Mouse (Mus musculus): ENCODE results near the gene Diaph2. TPM values are rescaled to one million over a fixed set of nuclear protein-coding genes. Genes with fewer than 3 reads are reported as not detected.

The Diaph2 gene
- polyA plus RNA-seq, 1 experiment from 2014 or later: 4.3 TPM

GRCm38 (mm10) chrX:130265707-130266106 is 516.2 kb downstream of the Diaph2 start:
- Histone ChIP-seq H3K9ac (ENCODE audit: low read depth, low read length) (no peak overlapping the region), H3K36me3 (ENCODE audit: control insufficient read depth, insufficient read depth, low read length) (no peaks in the 10 kb centered on the region), H3K4me2 (no peak overlapping the region), H3K27me3 (ENCODE audit: control insufficient read depth, insufficient read depth, low read length) (no peaks in the 10 kb centered on the region), H3K4me1 (ENCODE audit: control insufficient read depth, insufficient read depth, low read length) (no peaks in the 10 kb centered on the region), H3K27ac (ENCODE audit: low read depth, low read length) (no peak overlapping the region), H3K4me3 (ENCODE audit: low read depth, low read length) (no peak overlapping the region), H3K9me3 (replicated peaks; ENCODE audit: control insufficient read depth, low read length) (no peaks in the 10 kb centered on the region)
- ATAC-seq (replicated peaks; ENCODE audit: insufficient number of reproducible peaks, low FRiP score, low TSS enrichment): no peak

GRCm38 (mm10) chrX:130279144-130279543 is 529.6 kb downstream of the Diaph2 start:
- ATAC-seq (replicated peaks; ENCODE audit: insufficient number of reproducible peaks, low FRiP score, low TSS enrichment): no peak
- 80% methylated on average over 4 of the region's 4 CpGs for WGBS (ENCODE audit: insufficient replicate concordance)

GRCm38 (mm10) chrX:130281484-130281883 is 531.9 kb downstream of the Diaph2 start:
- no peak overlapping the region for H3K4me2 ChIP-seq
- H3K27me3 ChIP-seq (ENCODE audit: control insufficient read depth, insufficient read depth, low read length): no peaks in the 10 kb centered on the region
- H3K4me3 ChIP-seq (ENCODE audit: low read depth, low read length): no peak overlapping the region
- no peaks in the 10 kb centered on the region for H3K4me1 ChIP-seq (ENCODE audit: control insufficient read depth, insufficient read depth, low read length)
- no peak for ATAC-seq (replicated peaks; ENCODE audit: insufficient number of reproducible peaks, low FRiP score, low TSS enrichment)
- H3K36me3 ChIP-seq (ENCODE audit: control insufficient read depth, insufficient read depth, low read length): no peaks in the 10 kb centered on the region
- no peak overlapping the region for H3K9ac ChIP-seq (ENCODE audit: low read depth, low read length)
- 71% methylated on average over 2 of the region's 2 CpGs for WGBS (ENCODE audit: insufficient replicate concordance)
- no peaks in the 10 kb centered on the region for H3K9me3 ChIP-seq (replicated peaks; ENCODE audit: control insufficient read depth, low read length)
- H3K27ac ChIP-seq (ENCODE audit: low read depth, low read length): no peak overlapping the region

More at GRCm38 (mm10) chrX:130279144-130279543, 529.6 kb downstream of the Diaph2 start:
- Histone ChIP-seq H3K9me3 (replicated peaks; ENCODE audit: control insufficient read depth, low read length) (no peaks in the 10 kb centered on the region), H3K27ac (ENCODE audit: low read depth, low read length) (no peak overlapping the region), H3K4me2 (no peak overlapping the region), H3K9ac (ENCODE audit: low read depth, low read length) (no peak overlapping the region), H3K4me3 (ENCODE audit: low read depth, low read length) (no peak overlapping the region), H3K4me1 (ENCODE audit: control insufficient read depth, insufficient read depth, low read length) (no peaks in the 10 kb centered on the region), H3K36me3 (ENCODE audit: control insufficient read depth, insufficient read depth, low read length) (no peaks in the 10 kb centered on the region), H3K27me3 (ENCODE audit: control insufficient read depth, insufficient read depth, low read length) (no peaks in the 10 kb centered on the region)

DNA sequence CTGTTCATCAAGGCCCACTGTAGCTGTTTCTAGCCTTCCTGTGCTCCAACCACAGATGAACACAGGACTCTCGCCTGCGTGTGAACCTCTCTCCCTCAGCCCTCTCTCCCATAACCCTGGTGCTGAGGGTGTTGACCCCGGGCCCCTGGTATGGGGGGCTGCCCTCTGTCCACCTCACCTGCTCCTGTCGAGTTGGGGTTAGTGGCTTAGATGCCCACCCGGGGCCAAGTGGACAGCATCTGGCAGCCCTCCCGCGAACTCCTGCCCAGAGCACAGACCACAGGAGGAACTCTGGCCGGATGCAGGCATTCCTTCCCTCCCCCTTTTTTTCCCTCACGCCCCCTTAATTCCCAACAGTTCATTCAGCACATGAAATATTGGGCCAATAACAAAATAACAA is 537.5 kb downstream of the Diaph2 start:
- Histone ChIP-seq H3K27me3 (ENCODE audit: control insufficient read depth, insufficient read depth, low read length) (no peaks in the 10 kb centered on the region), H3K27ac (ENCODE audit: low read depth, low read length) (no peak overlapping the region), H3K9ac (ENCODE audit: low read depth, low read length) (no peak overlapping the region), H3K36me3 (ENCODE audit: control insufficient read depth, insufficient read depth, low read length) (no peaks in the 10 kb centered on the region), H3K4me3 (ENCODE audit: low read depth, low read length) (no peak overlapping the region), H3K9me3 (replicated peaks; ENCODE audit: control insufficient read depth, low read length) (no peaks in the 10 kb centered on the region), H3K4me2 (no peak overlapping the region), H3K4me1 (ENCODE audit: control insufficient read depth, insufficient read depth, low read length) (no peaks in the 10 kb centered on the region)
- 88% methylated on average over 9 of the region's 9 CpGs for WGBS (ENCODE audit: insufficient replicate concordance)
- ATAC-seq (replicated peaks; ENCODE audit: insufficient number of reproducible peaks, low FRiP score, low TSS enrichment): no peak

GRCm38 (mm10) chrX:130289775-130290174 is 540.2 kb downstream of the Diaph2 start:
- H3K4me1 ChIP-seq (ENCODE audit: control insufficient read depth, insufficient read depth, low read length): no peaks in the 10 kb centered on the region
- no peaks in the 10 kb centered on the region for H3K27me3 ChIP-seq (ENCODE audit: control insufficient read depth, insufficient read depth, low read length)
- ATAC-seq (replicated peaks; ENCODE audit: insufficient number of reproducible peaks, low FRiP score, low TSS enrichment): no peak
- no peak overlapping the region for H3K27ac ChIP-seq (ENCODE audit: low read depth, low read length)
- no peaks in the 10 kb centered on the region for H3K36me3 ChIP-seq (ENCODE audit: control insufficient read depth, insufficient read depth, low read length)
- H3K9ac ChIP-seq (ENCODE audit: low read depth, low read length): no peak overlapping the region
- WGBS (ENCODE audit: insufficient replicate concordance): 83% methylated on average over 5 of the region's 5 CpGs
- H3K4me2 ChIP-seq: no peak overlapping the region
- H3K4me3 ChIP-seq (ENCODE audit: low read depth, low read length): no peak overlapping the region
- H3K9me3 ChIP-seq (replicated peaks; ENCODE audit: control insufficient read depth, low read length): no peaks in the 10 kb centered on the region

GRCm38 (mm10) chrX:130350808-130351435 is 601.4 kb downstream of the Diaph2 start:
- H3K27ac ChIP-seq (ENCODE audit: low read depth, low read length): no peak overlapping the region
- no peak overlapping the region for H3K4me2 ChIP-seq
- H3K9me3 ChIP-seq (replicated peaks; ENCODE audit: control insufficient read depth, low read length): no peaks in the 10 kb centered on the region
- no peak overlapping the region for H3K4me3 ChIP-seq (ENCODE audit: low read depth, low read length)
- H3K27me3 ChIP-seq (ENCODE audit: control insufficient read depth, insufficient read depth, low read length): no peaks in the 10 kb centered on the region
- no peaks in the 10 kb centered on the region for H3K36me3 ChIP-seq (ENCODE audit: control insufficient read depth, insufficient read depth, low read length)
- H3K9ac ChIP-seq (ENCODE audit: low read depth, low read length): no peak overlapping the region
- no peak for ATAC-seq (replicated peaks; ENCODE audit: insufficient number of reproducible peaks, low FRiP score, low TSS enrichment)
- H3K4me1 ChIP-seq (ENCODE audit: control insufficient read depth, insufficient read depth, low read length): no peaks in the 10 kb centered on the region

GRCm38 (mm10) chrX:130351480-130351879 is 601.9 kb downstream of the Diaph2 start:
- H3K9me3 ChIP-seq (replicated peaks; ENCODE audit: control insufficient read depth, low read length): no peaks in the 10 kb centered on the region
- WGBS (ENCODE audit: insufficient replicate concordance): 75% methylated on average over 7 of the region's 7 CpGs

GRCm38 (mm10) chrX:130393508-130394145 is 644.1 kb downstream of the Diaph2 start:
- H3K36me3 ChIP-seq (ENCODE audit: control insufficient read depth, insufficient read depth, low read length): no peaks in the 10 kb centered on the region
- no peak for ATAC-seq (replicated peaks; ENCODE audit: insufficient number of reproducible peaks, low FRiP score, low TSS enrichment)
- no peaks in the 10 kb centered on the region for H3K27me3 ChIP-seq (ENCODE audit: control insufficient read depth, insufficient read depth, low read length)
- H3K4me1 ChIP-seq (ENCODE audit: control insufficient read depth, insufficient read depth, low read length): no peaks in the 10 kb centered on the region
- WGBS (ENCODE audit: insufficient replicate concordance): 67% methylated on average over 4 of the region's 4 CpGs
- no peak overlapping the region for H3K9ac ChIP-seq (ENCODE audit: low read depth, low read length)
- H3K4me2 ChIP-seq: no peak overlapping the region
- no peaks in the 10 kb centered on the region for H3K9me3 ChIP-seq (replicated peaks; ENCODE audit: control insufficient read depth, low read length)
- H3K4me3 ChIP-seq (ENCODE audit: low read depth, low read length): no peak overlapping the region
- H3K27ac ChIP-seq (ENCODE audit: low read depth, low read length): no peak overlapping the region

More at GRCm38 (mm10) chrX:130351480-130351879, 601.9 kb downstream of the Diaph2 start:
- Histone ChIP-seq H3K27ac (ENCODE audit: low read depth, low read length) (no peak overlapping the region), H3K36me3 (ENCODE audit: control insufficient read depth, insufficient read depth, low read length) (no peaks in the 10 kb centered on the region), H3K9ac (ENCODE audit: low read depth, low read length) (no peak overlapping the region), H3K4me3 (ENCODE audit: low read depth, low read length) (no peak overlapping the region), H3K4me2 (no peak overlapping the region), H3K27me3 (ENCODE audit: control insufficient read depth, insufficient read depth, low read length) (no peaks in the 10 kb centered on the region), H3K4me1 (ENCODE audit: control insufficient read depth, insufficient read depth, low read length) (no peaks in the 10 kb centered on the region)
- ATAC-seq (replicated peaks; ENCODE audit: insufficient number of reproducible peaks, low FRiP score, low TSS enrichment): no peak

DNA sequence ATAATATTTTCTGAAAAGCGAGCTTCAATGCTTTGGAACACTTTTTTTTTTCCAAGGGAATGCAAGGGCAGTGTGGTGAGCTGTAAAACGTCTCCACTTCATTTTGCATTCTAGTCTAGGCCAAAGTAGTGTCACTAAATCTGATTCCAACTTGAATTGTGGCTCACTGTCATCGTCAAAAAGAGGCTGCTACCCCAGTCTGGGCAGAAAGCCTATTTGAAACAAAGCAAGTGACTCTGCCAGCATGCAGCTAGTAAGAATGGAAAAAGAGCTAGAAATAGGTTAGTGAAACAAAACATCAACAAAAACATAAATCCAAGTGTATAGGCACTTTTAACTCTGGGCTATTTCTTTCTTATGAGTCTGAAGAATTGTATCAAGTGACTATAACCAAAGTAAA is 653.7 kb downstream of the Diaph2 start:
- H3K27ac ChIP-seq (ENCODE audit: low read depth, low read length): no peak overlapping the region
- H3K27me3 ChIP-seq (ENCODE audit: control insufficient read depth, insufficient read depth, low read length): no peaks in the 10 kb centered on the region
- 51% methylated on average over 3 of the region's 3 CpGs for WGBS (ENCODE audit: insufficient replicate concordance)
- no peaks in the 10 kb centered on the region for H3K36me3 ChIP-seq (ENCODE audit: control insufficient read depth, insufficient read depth, low read length)
- no peaks in the 10 kb centered on the region for H3K9me3 ChIP-seq (replicated peaks; ENCODE audit: control insufficient read depth, low read length)
- ATAC-seq (replicated peaks; ENCODE audit: insufficient number of reproducible peaks, low FRiP score, low TSS enrichment): no peak
- H3K4me1 ChIP-seq (ENCODE audit: control insufficient read depth, insufficient read depth, low read length): no peaks in the 10 kb centered on the region
- no peak overlapping the region for H3K9ac ChIP-seq (ENCODE audit: low read depth, low read length)
- H3K4me2 ChIP-seq: no peak overlapping the region
- H3K4me3 ChIP-seq (ENCODE audit: low read depth, low read length): no peak overlapping the region

All from heart, embryonic 11.5 days (tissue).